Mouse (Mus musculus) limb, embryonic 15.5 days (tissue): Measurements from ENCODE around the gene Sh3bp5l. TPM values are rescaled to one million over a fixed set of nuclear protein-coding genes. Genes with fewer than 3 reads are reported as not detected.

ENCODE experiments used
- ATAC-seq: fragments of 200-750 bp; cut with Nextera tagmentation; 2 replicates; pipeline ENCODE4 v1.8.0; 2017; ENCODE audit warnings: low read depth, moderate TSS enrichment; ENCODE audit not compliant: insufficient number of reproducible peaks, low FRiP score, low TSS enrichment
- H3K27ac ChIP-seq: fragments of 300-500 bp; sonication (generic); 2 replicates; pipeline ENCODE4 v1.5.1; 2015; ENCODE audit warnings: moderate library complexity, mild to moderate bottlenecking, inconsistent platforms
- H3K27me3 ChIP-seq: fragments of 300-500 bp; sonication (generic); 2 replicates; pipeline ENCODE4 v1.6.1; 2015; ENCODE audit warnings: inconsistent platforms
- H3K36me3 ChIP-seq: fragments of 300-500 bp; sonication (generic); 2 replicates; pipeline ENCODE4 v1.6.1; 2015; ENCODE audit warnings: inconsistent platforms
- H3K4me1 ChIP-seq: fragments of 300-500 bp; sonication (generic); 2 replicates; pipeline ENCODE4 v1.6.1; 2015; ENCODE audit warnings: inconsistent platforms
- H3K4me2 ChIP-seq: fragments of 300-500 bp; sonication (generic); 2 replicates; pipeline ENCODE4 v1.6.1; 2015; ENCODE audit warnings: mild to moderate bottlenecking, inconsistent platforms
- H3K4me3 ChIP-seq: fragments of 300-500 bp; sonication (generic); 2 replicates; pipeline ENCODE4 v1.5.1; 2015; ENCODE audit warnings: mild to moderate bottlenecking, inconsistent platforms
- H3K9ac ChIP-seq: fragments of 300-500 bp; sonication (generic); 2 replicates; pipeline ENCODE4 v1.6.1; 2015; ENCODE audit warnings: inconsistent platforms
- H3K9me3 ChIP-seq: fragments of 300-500 bp; sonication (generic); 2 replicates; pipeline ENCODE4 v1.6.1; 2016; ENCODE audit warnings: inconsistent platforms
- WGBS: fragments of 180-500 bp; shearing (Covaris S2); methylation state at CpG from one replicate; pipeline ENCODE4 v1.1.7; 2015; 5-methylcytosine and 5-hydroxymethylcytosine counted together
- polyA plus RNA-seq: library from polyadenylated mRNA; unstranded; fragments of >200 nt; fragmentation: Nextera tagmentation; extraction: Ambion mirVana; gene quantifications from 2 replicates; pipeline ENCODE4 v1.2.1, GENCODE M21; 2015

Gene Sh3bp5l
- polyA plus RNA-seq, 1 experiment from 2014 or later = 36.8 TPM

DNA sequence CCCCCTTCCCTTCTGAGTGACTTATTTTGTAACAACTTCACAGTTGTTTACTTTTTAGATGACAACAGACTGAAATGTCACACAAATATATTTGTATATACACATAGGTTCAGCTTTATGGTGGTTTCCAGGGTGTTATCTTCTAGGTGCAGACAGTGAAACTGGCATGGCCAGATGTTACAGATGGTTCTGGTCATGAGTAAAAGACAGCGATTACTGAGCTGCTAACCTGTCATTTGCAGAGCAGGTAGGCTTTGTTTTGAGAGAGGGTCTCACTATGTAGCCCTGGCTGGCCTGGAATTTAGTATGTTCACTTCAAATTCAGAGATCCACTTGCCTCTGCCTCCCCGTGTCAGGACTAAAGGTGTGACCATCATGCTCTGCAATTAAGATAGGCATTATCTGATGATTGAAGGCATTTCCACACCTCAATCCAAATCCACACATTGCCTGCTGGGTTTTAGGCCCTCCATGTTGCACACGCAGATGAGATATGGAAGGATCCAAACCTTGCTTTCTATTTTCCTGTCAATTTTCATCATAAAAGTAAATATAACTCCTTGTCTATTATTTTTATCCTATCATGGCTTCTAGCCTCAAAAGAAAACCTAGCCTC lies 5.8 kb upstream of the Sh3bp5l start:
- no peaks in the 10 kb centered on the region for H3K9me3 ChIP-seq
- ATAC-seq = no peak
- H3K27ac ChIP-seq = no peak overlapping the region
- H3K27me3 ChIP-seq = no peaks in the 10 kb centered on the region
- peaks cover 25% of the 10 kb centered on the region for H3K4me1 ChIP-seq
- WGBS = 84% methylated on average over 3 of the region's 3 CpGs
- H3K9ac ChIP-seq = no peak overlapping the region
- H3K36me3 ChIP-seq = peaks cover 15% of the 10 kb centered on the region
- H3K4me3 ChIP-seq = no peak overlapping the region
- no peak overlapping the region for H3K4me2 ChIP-seq

DNA sequence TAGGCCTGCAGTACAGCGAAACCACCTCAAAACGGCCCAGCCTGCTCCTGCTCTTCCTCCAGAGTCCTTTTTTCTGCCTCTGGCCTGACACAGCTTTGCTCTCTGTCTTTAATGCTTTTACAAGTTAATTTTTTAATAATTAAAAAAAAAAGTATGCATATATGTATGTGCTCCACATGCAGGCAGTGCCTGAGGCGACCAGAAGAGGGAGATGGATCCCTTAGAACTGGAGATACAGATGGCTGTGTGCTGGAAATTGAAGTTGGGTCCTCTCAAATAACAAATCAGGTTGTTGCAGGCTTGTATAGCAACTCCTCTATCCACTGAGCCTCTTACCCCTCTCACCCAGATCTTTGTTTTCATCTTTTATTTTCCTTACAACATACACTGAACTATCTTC lies 3.7 kb upstream of the Sh3bp5l start:
- H3K9ac ChIP-seq = no peak overlapping the region
- H3K4me2 ChIP-seq = no peak overlapping the region
- H3K36me3 ChIP-seq = peaks cover 15% of the 10 kb centered on the region
- 96% methylated on average over 3 of the region's 3 CpGs for WGBS
- H3K27ac ChIP-seq = no peak overlapping the region
- H3K4me3 ChIP-seq = no peak overlapping the region
- H3K27me3 ChIP-seq = no peaks in the 10 kb centered on the region
- no peaks in the 10 kb centered on the region for H3K9me3 ChIP-seq
- H3K4me1 ChIP-seq = peaks cover 31% of the 10 kb centered on the region
- no peak for ATAC-seq

DNA sequence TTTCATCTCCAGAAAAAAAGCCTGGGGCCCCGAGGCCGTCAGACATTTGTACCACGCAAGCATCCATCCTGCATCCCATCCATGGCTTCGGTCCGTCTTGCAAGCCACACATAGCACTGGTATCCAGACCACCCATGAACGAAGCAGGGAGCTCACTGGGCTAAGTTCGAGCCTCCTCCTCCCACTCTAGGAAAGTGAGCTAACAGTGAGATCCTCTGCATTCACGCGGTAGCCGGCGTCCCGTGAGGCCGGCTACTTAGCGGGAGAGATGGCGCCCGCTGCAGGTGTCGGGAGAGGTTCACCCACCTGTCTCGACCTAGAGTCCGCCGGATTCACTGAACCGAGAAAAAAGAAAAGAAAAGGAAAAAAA lies 633 bp upstream of the Sh3bp5l start:
- H3K9me3 ChIP-seq = no peaks in the 10 kb centered on the region
- ATAC-seq = no peak
- H3K4me1 ChIP-seq = peaks cover 25% of the 10 kb centered on the region
- H3K36me3 ChIP-seq = peaks cover 33% of the 10 kb centered on the region
- H3K27me3 ChIP-seq = no peaks in the 10 kb centered on the region
- H3K9ac ChIP-seq = peak overlapping the region; percentile 85
- H3K4me3 ChIP-seq = peak overlapping the region; percentile 84
- peak overlapping the region; percentile 82 for H3K4me2 ChIP-seq
- under 1% methylated on average over 21 of the region's 21 CpGs for WGBS
- peak overlapping the region; percentile 88 for H3K27ac ChIP-seq

DNA sequence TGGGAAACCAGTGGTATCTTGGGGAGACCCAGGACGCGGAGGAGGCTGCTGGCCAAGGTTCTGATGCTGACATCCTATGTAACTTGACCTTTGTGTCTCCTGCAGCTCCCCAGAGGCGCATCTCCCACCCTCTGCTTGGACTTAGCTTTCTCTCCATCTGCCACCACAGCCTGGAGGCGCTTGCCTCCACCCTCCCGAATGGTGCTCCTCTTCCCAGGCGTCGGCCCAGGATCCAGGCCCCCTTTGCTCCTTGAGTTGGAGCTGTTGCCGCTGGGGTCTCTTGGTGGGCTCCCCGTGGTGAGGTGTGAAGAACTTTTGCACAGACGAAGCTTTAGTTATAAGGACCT lies 598 bp downstream of the Sh3bp5l start:
- H3K9me3 ChIP-seq = no peaks in the 10 kb centered on the region
- peak overlapping the region; percentile 66 for H3K9ac ChIP-seq
- H3K4me3 ChIP-seq = peak overlapping the region; percentile 84
- H3K4me2 ChIP-seq = peak overlapping the region; percentile 87
- H3K4me1 ChIP-seq = peaks cover 25% of the 10 kb centered on the region
- H3K36me3 ChIP-seq = peaks cover 38% of the 10 kb centered on the region
- 0 out of 2 replicates have a peak, but pooled peaks have one; percentile 8 for ATAC-seq
- no peaks in the 10 kb centered on the region for H3K27me3 ChIP-seq
- 13% methylated on average over 10 of the region's 10 CpGs for WGBS
- peak overlapping the region; percentile 88 for H3K27ac ChIP-seq

DNA sequence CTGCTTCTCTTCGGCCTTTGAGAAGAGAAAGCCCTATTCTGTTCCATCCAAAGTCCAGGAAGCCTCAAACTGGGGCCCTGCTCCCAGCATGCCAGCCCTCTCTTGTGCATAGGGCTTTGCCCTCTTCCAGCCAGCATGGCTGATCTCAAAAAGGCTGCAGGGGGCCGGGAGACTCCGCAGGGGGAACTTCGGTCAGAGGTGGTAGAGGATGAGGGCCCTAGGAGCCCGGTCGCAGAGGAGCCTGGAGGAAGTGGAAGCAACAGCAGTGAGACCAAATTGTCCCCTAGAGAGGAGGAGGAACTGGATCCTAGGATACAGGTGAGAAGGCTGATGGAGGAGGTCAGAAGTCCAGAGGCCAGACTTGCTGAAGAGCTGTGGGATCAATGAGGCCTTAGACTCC lies 1.0 kb downstream of the Sh3bp5l start:
- Histone ChIP-seq H3K4me2 (peak overlapping the region; percentile 87), H3K27me3 (no peaks in the 10 kb centered on the region), H3K36me3 (peaks cover 41% of the 10 kb centered on the region), H3K9ac (peak overlapping the region; percentile 66), H3K27ac (no peak overlapping the region), H3K4me1 (peaks cover 25% of the 10 kb centered on the region), H3K4me3 (peak overlapping the region; percentile 84), H3K9me3 (no peaks in the 10 kb centered on the region)
- no peak for ATAC-seq
- WGBS = 87% methylated on average over 6 of the region's 6 CpGs

DNA sequence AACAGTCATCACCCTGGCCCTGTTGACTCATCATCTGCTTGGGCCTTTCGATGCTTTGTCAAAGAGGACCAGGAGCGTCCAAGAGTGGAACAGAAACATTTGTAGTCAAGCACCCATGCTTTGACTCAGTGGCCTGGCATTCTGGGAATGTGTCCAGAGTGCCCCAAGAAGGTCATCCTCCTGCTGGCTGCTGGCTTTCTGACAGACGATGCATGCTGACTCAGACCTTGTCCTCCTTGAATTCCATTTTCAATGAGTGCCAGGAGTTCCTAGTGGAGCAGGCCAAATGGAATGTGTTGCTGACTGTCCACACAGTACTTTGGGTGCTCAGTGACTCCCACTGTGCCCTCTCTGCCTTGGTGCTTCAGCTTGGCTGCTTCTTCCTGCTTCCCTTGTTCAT lies 4.2 kb downstream of the Sh3bp5l start:
- Histone ChIP-seq H3K4me2 (no peak overlapping the region), H3K27me3 (no peaks in the 10 kb centered on the region), H3K4me1 (peaks cover 17% of the 10 kb centered on the region), H3K9ac (no peak overlapping the region), H3K27ac (no peak overlapping the region), H3K36me3 (peaks cover 52% of the 10 kb centered on the region), H3K9me3 (no peaks in the 10 kb centered on the region), H3K4me3 (no peak overlapping the region)
- ATAC-seq = no peak
- WGBS = 85% methylated on average over 3 of the region's 3 CpGs

DNA sequence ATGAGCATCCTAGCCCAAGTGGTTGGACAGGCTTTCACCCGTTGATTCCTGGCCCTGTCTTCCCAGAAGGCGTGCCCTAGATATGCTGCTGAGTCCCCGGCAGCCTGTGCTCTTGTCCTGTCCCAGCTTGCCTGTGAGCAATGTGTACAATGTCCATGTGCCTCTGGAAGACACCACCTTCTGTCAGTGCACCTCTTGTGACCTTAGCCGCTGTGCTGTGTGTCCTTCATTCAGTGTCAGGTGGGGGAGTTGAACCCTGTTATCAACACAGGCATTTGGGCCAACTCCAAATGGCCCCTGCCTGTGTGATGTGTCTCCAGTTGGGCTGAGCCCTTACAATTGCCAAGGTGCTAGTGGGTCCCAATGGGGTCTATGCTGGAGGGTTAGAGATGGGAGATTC lies 16.2 kb downstream of the Sh3bp5l start:
- Histone ChIP-seq H3K9me3 (no peaks in the 10 kb centered on the region), H3K4me1 (no peaks in the 10 kb centered on the region), H3K36me3 (peaks cover 42% of the 10 kb centered on the region), H3K9ac (no peak overlapping the region), H3K4me3 (no peak overlapping the region), H3K27me3 (no peaks in the 10 kb centered on the region), H3K4me2 (no peak overlapping the region), H3K27ac (no peak overlapping the region)
- WGBS = 78% methylated on average over 4 of the region's 4 CpGs
- no peak for ATAC-seq

DNA sequence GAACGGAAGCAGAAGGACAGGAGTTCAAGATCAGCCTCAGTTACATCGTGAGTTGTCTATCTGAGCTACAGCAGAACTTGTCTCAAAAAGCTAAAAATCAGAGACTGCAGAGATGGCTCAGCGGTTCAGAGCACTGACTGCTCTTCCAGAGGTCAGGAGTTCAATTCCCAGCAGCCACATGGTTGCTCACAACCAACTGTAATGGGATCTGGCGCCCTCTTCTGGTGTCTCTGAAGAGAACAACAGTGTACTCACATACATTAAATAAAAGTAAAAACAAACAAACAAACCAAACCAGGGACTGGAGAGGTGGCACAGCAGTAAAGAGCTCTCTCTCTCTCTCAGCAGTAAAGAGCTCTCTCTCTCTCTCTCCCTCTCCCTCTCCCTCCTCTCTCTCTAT lies 20.1 kb downstream of the Sh3bp5l start:
- H3K27me3 ChIP-seq = no peaks in the 10 kb centered on the region
- no peak overlapping the region for H3K27ac ChIP-seq
- H3K9ac ChIP-seq = no peak overlapping the region
- H3K4me3 ChIP-seq = no peak overlapping the region
- no peak overlapping the region for H3K4me2 ChIP-seq
- ATAC-seq = no peak
- H3K9me3 ChIP-seq = no peaks in the 10 kb centered on the region
- H3K4me1 ChIP-seq = no peaks in the 10 kb centered on the region
- 70% methylated on average over 4 of the region's 4 CpGs for WGBS
- H3K36me3 ChIP-seq = peaks cover 19% of the 10 kb centered on the region

DNA sequence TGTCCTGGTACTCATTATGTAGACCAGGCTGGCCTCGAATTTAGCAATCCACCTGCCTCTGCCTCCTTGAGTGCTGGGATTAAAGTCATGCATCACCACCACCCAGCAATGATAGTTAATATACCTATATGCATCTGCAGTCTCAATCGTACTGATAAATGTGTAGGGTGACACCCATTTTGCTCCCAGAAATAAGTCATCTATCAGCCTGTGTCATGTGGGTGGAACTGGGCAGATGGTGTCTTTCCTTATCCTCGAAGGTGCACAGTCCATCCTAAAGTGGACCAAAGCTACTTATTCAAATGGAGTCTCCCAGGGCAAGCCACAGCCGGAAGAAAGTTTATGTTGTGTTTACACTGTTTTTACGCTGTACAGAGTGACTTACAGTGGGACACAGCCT lies 20.7 kb downstream of the Sh3bp5l start:
- WGBS = 82% methylated on average over 5 of the region's 5 CpGs
- Histone ChIP-seq H3K9me3 (no peaks in the 10 kb centered on the region), H3K9ac (no peak overlapping the region), H3K4me1 (no peaks in the 10 kb centered on the region), H3K27ac (no peak overlapping the region), H3K36me3 (peaks cover 14% of the 10 kb centered on the region), H3K27me3 (no peaks in the 10 kb centered on the region), H3K4me3 (no peak overlapping the region), H3K4me2 (no peak overlapping the region)
- no peak for ATAC-seq

DNA sequence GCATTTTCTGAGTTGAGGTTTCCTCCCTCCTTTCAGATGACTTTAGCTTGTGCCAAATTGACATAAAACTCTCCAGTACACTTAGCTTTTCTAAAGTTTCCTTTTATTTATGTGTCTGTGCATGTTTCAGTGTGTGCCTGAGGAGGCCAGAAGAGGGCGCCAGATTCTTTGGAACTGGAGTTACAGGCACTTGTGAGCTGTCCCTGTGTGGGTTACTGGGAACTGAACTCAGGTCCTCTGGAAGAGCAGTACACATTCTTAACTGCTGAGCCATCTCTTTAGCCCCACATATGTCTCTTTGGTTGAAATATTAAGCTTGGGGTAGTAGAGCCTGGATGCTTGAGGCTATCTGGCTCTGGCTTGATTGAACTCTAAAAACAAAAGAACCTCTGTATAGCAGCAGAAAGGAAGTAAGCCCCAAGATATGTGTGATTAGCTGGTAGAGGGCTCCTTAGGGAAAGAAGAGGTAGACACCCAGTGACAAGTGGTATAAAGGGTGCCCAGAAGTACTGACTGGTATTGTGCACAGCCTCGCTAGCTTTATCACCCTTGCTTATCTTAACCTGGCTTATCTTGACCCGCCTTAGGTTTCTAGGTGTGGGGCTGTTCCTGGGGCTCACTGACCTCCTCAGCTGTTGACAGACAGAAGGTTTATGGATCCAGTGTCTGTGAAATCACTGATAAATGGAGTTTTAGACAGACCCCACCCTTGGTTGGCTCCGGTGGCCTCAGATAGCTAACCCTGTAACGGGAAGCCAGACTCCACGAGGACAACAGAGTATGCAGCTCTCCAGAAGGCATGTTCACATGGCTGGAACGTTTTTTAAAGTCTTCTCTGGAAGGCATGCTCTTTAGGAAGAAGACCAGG lies 22.4 kb downstream of the Sh3bp5l start:
- H3K36me3 ChIP-seq = no peaks in the 10 kb centered on the region
- H3K4me3 ChIP-seq = no peak overlapping the region
- no peak overlapping the region for H3K27ac ChIP-seq
- H3K9ac ChIP-seq = no peak overlapping the region
- H3K9me3 ChIP-seq = no peaks in the 10 kb centered on the region
- WGBS = 59% methylated on average over 7 of the region's 7 CpGs
- no peaks in the 10 kb centered on the region for H3K4me1 ChIP-seq
- H3K27me3 ChIP-seq = no peaks in the 10 kb centered on the region
- no peak overlapping the region for H3K4me2 ChIP-seq
- no peak for ATAC-seq

DNA sequence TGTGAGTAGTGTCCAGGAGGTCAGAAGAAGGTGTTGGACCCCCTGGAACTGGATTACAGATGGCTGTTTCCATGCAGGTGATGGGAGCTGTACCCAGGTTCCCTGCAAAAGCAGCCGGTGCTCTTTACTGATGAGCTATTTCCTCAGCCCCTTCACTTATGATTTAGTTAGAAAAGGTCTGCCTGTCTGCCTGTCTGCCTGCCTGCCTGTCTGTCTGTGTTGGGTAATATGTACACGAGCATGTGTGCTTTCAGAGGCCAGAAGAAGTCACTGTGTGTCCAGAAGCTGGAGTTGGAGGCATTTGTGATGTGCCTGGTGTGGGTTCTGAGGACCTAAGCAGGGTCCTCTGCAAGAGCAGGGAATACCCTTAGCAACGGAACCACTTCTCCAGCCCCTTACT lies 23.2 kb downstream of the Sh3bp5l start:
- H3K36me3 ChIP-seq = no peaks in the 10 kb centered on the region
- H3K27me3 ChIP-seq = no peaks in the 10 kb centered on the region
- no peak overlapping the region for H3K4me3 ChIP-seq
- no peaks in the 10 kb centered on the region for H3K9me3 ChIP-seq
- H3K4me2 ChIP-seq = no peak overlapping the region
- no peak overlapping the region for H3K27ac ChIP-seq
- ATAC-seq = no peak
- H3K4me1 ChIP-seq = no peaks in the 10 kb centered on the region
- WGBS = 69% methylated on average over 3 of the region's 3 CpGs
- no peak overlapping the region for H3K9ac ChIP-seq

DNA sequence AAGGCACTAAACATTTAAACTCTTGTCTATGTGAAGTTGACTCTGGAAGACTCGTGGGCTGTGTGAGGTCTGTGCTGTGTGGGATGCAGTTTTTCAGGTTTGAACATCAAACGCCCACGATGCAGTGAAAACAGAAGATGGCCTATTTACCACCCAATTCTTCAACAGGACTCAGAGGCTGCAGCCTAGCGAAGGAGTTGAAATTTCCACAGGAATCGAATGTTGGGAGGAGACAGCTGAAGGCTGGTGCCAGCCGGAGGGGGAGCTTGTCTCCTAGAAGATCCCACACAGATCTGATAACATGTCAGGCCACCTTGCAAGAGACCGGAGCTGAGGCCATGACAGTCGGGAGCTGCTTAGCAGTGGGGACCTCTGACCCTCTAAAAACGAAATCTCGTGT lies 24.0 kb downstream of the Sh3bp5l start:
- no peak overlapping the region for H3K4me2 ChIP-seq
- H3K27ac ChIP-seq = no peak overlapping the region
- WGBS = 66% methylated on average over 10 of the region's 10 CpGs
- no peak for ATAC-seq
- no peaks in the 10 kb centered on the region for H3K9me3 ChIP-seq
- no peak overlapping the region for H3K4me3 ChIP-seq
- H3K36me3 ChIP-seq = no peaks in the 10 kb centered on the region
- no peaks in the 10 kb centered on the region for H3K4me1 ChIP-seq
- no peak overlapping the region for H3K9ac ChIP-seq
- H3K27me3 ChIP-seq = no peaks in the 10 kb centered on the region
